19 mouse cellular contexts compared by ENCODE assay signal in genomic region chr17:46605987-46606386, GRCm38 (mm10). TPM values are rescaled to one million over a fixed set of nuclear protein-coding genes. Genes with fewer than 3 reads are reported as not detected.
A peak's percentile ranks its signal among the peaks of the same experiment; 100 is the strongest.
DNase-seq lines count a peak whose midpoint lies in the region; ATAC-seq and TF ChIP-seq lines count a peak whose summit lies in the region.
"Had no signal": no experiment of that assay in that cellular context is flagged by ENCODE, and none has a peak within 500 bp of the region (broad histone marks: within the 10 kb centered on the region; RNA-seq: fewer than 3 reads in every experiment).

No protein-coding gene starts in this region.

- ATAC-seq in kidney, embryonic 14.5 days (ENCODE audit: low FRiP score, low TSS enrichment): no peak
- ATAC-seq in lung, embryonic 16.5 days (ENCODE audit: low read depth): peak; percentile 56
- no peak for ATAC-seq in embryonic facial prominence, embryonic 15.5 days (ENCODE audit: insufficient number of reproducible peaks, low FRiP score, low TSS enrichment, low read depth)
- ATAC-seq: forebrain, embryonic 16.5 days; inflammation-experienced regulatory T-cells, adult 6 months; liver, postnatal 0 days had no signal

- 76% methylated on average over 12 of the region's 12 CpGs for WGBS in kidney, embryonic 14.5 days
- 81% methylated on average over 12 of the region's 12 CpGs for WGBS in kidney, adult 2 months
- WGBS in lung, embryonic 16.5 days: 55% methylated on average over 12 of the region's 12 CpGs
- 62% methylated on average over 12 of the region's 12 CpGs for WGBS in embryonic facial prominence, embryonic 15.5 days
- WGBS in heart, embryonic 10.5 days: 83% methylated on average over 12 of the region's 12 CpGs
- 90% methylated on average over 12 of the region's 12 CpGs for WGBS in forebrain, embryonic 10.5 days

- H3K9ac ChIP-seq in kidney, embryonic 14.5 days (ENCODE audit: low read depth, low read length): 0 out of 2 replicates have a peak overlapping the region, but pooled peaks have one; percentile 7
- H3K9ac ChIP-seq in lung, embryonic 16.5 days (ENCODE audit: low read length): no peak overlapping the region
- H3K9ac ChIP-seq in embryonic facial prominence, embryonic 15.5 days: no peak overlapping the region
- H3K9ac ChIP-seq: heart, embryonic 12.5 days; limb, embryonic 15.5 days; liver, postnatal 0 days had no signal

- no peak for TF ChIP-seq CTCF in kidney, adult 2 months (conservative IDR thresholded peaks at IDR 0.05; ENCODE audit: insufficient read depth, insufficient read length, low read depth, low read length)

- H3K9me3 ChIP-seq in kidney, embryonic 14.5 days (ENCODE audit: control insufficient read depth, low read length): no peaks in the 10 kb centered on the region
- no peaks in the 10 kb centered on the region for H3K9me3 ChIP-seq in lung, embryonic 16.5 days (ENCODE audit: control insufficient read depth, low read length)
- no peaks in the 10 kb centered on the region for H3K9me3 ChIP-seq in embryonic facial prominence, embryonic 15.5 days (replicated peaks)
- no peaks in the 10 kb centered on the region for H3K9me3 ChIP-seq in heart, embryonic 10.5 days
- H3K9me3 ChIP-seq in forebrain, embryonic 10.5 days: no peaks in the 10 kb centered on the region
- H3K9me3 ChIP-seq: heart, embryonic 12.5 days; limb, embryonic 15.5 days; midbrain, embryonic 10.5 days had no signal

- H3K27ac ChIP-seq in kidney, embryonic 14.5 days (ENCODE audit: low read depth, low read length): no peak overlapping the region
- no peak overlapping the region for H3K27ac ChIP-seq in kidney, adult 2 months (ENCODE audit: insufficient read depth, low read depth, low read length)
- H3K27ac ChIP-seq in lung, embryonic 16.5 days (ENCODE audit: low read length): no peak overlapping the region
- H3K27ac ChIP-seq in embryonic facial prominence, embryonic 15.5 days (replicated peaks): peak overlapping the region; percentile 56; the same call in 1 of the 2 replicates
- no peak overlapping the region for H3K27ac ChIP-seq in heart, embryonic 10.5 days
- H3K27ac ChIP-seq in forebrain, embryonic 10.5 days: no peak overlapping the region
- H3K27ac ChIP-seq: limb, embryonic 15.5 days had no signal

- TF ChIP-seq POLR2A in kidney, adult 2 months (IDR thresholded peaks at IDR 0.05; ENCODE audit: low read depth, low read length): no peak

- no peaks in the 10 kb centered on the region for H3K36me3 ChIP-seq in kidney, embryonic 14.5 days (ENCODE audit: control insufficient read depth, insufficient read depth, low read length)
- no peaks in the 10 kb centered on the region for H3K36me3 ChIP-seq in kidney, adult 2 months (ENCODE audit: control insufficient read depth, insufficient read depth, low read length)
- no peaks in the 10 kb centered on the region for H3K36me3 ChIP-seq in lung, embryonic 16.5 days (ENCODE audit: control insufficient read depth, insufficient read depth, low read length)
- H3K36me3 ChIP-seq in embryonic facial prominence, embryonic 15.5 days: no peaks in the 10 kb centered on the region
- H3K36me3 ChIP-seq in heart, embryonic 10.5 days: peaks cover 18% of the 10 kb centered on the region
- H3K36me3 ChIP-seq in forebrain, embryonic 10.5 days (replicated peaks): peaks cover 24% of the 10 kb centered on the region
- H3K36me3 ChIP-seq: limb, embryonic 15.5 days had no signal

- no peak for DNase-seq in kidney, adult 2 months
- DNase-seq in lung, adult 18-20 months: no peak
- DNase-seq in R1 (ENCODE audit: low read depth, low spot score): peak; percentile 58
- DNase-seq in heart, embryonic 10.5 days (ENCODE audit: low spot score): no peak
- no peak for DNase-seq in forebrain, embryonic 10.5 days (ENCODE audit: extremely low spot score, low spot score)
- DNase-seq: adrenal gland, postnatal 10 days; cerebellum, adult 2 months; heart, postnatal 36 days; kidney, postnatal 14 days; liver, postnatal 0 days; thymus, postnatal 25 days had no signal

- H3K4me1 ChIP-seq in kidney, embryonic 14.5 days (ENCODE audit: control insufficient read depth, insufficient read depth, low read length): peaks cover 40% of the 10 kb centered on the region
- H3K4me1 ChIP-seq in kidney, adult 2 months (ENCODE audit: control insufficient read depth, insufficient read depth, low read length): peaks cover 5% of the 10 kb centered on the region; the same call in 1 of the 2 replicates
- H3K4me1 ChIP-seq in lung, embryonic 16.5 days (replicated peaks; ENCODE audit: control insufficient read depth, insufficient read depth, low read length): peaks cover 32% of the 10 kb centered on the region
- H3K4me1 ChIP-seq in embryonic facial prominence, embryonic 15.5 days: peaks cover 71% of the 10 kb centered on the region
- H3K4me1 ChIP-seq in heart, embryonic 10.5 days: peaks cover 48% of the 10 kb centered on the region
- peaks cover 44% of the 10 kb centered on the region for H3K4me1 ChIP-seq in forebrain, embryonic 10.5 days

- no peak overlapping the region for H3K4me2 ChIP-seq in kidney, embryonic 14.5 days (replicated peaks; ENCODE audit: low read depth, low read length)
- no peak overlapping the region for H3K4me2 ChIP-seq in lung, embryonic 16.5 days (ENCODE audit: low read depth, low read length)
- no peak overlapping the region for H3K4me2 ChIP-seq in embryonic facial prominence, embryonic 15.5 days (replicated peaks)
- H3K4me2 ChIP-seq: heart, embryonic 12.5 days; limb, embryonic 15.5 days had no signal

- no peak overlapping the region for H3K4me3 ChIP-seq in kidney, embryonic 14.5 days (ENCODE audit: low read length)
- no peak overlapping the region for H3K4me3 ChIP-seq in kidney, adult 2 months (ENCODE audit: insufficient read depth, low read depth, low read length)
- H3K4me3 ChIP-seq in lung, embryonic 16.5 days (ENCODE audit: low read length): no peak overlapping the region
- no peak overlapping the region for H3K4me3 ChIP-seq in embryonic facial prominence, embryonic 15.5 days (replicated peaks)
- no peak overlapping the region for H3K4me3 ChIP-seq in heart, embryonic 10.5 days
- H3K4me3 ChIP-seq in forebrain, embryonic 10.5 days: no peak overlapping the region
- H3K4me3 ChIP-seq: heart, embryonic 12.5 days; limb, embryonic 15.5 days; midbrain, embryonic 10.5 days had no signal

- no peaks in the 10 kb centered on the region for H3K27me3 ChIP-seq in kidney, embryonic 14.5 days (ENCODE audit: control insufficient read depth, insufficient read depth, low read length)
- no peaks in the 10 kb centered on the region for H3K27me3 ChIP-seq in kidney, adult 2 months (replicated peaks; ENCODE audit: control insufficient read depth, insufficient read depth, low read length)
- H3K27me3 ChIP-seq in lung, embryonic 16.5 days (ENCODE audit: control insufficient read depth, insufficient read depth, low read depth, low read length): no peaks in the 10 kb centered on the region
- H3K27me3 ChIP-seq in embryonic facial prominence, embryonic 15.5 days: no peaks in the 10 kb centered on the region
- H3K27me3 ChIP-seq in heart, embryonic 10.5 days (ENCODE audit: insufficient read depth, poor library complexity, severe bottlenecking): no peaks in the 10 kb centered on the region
- no peaks in the 10 kb centered on the region for H3K27me3 ChIP-seq in forebrain, embryonic 10.5 days (ENCODE audit: poor library complexity, severe bottlenecking)
- H3K27me3 ChIP-seq: heart, embryonic 12.5 days; limb, embryonic 15.5 days had no signal

RNA-seq across cellular contexts. Expression of gene Ptk7, which starts 23.3 kb away (rescaled TPM):
- polyA plus RNA-seq in kidney, embryonic 14.5 days (2014; fragmentation: Nextera tagmentation; extraction: Ambion mirVana): 58.5 and 64.1 TPM in 2 replicates
- polyA plus RNA-seq in kidney, adult 2 months (2012; rRNA removed): 8.1 and 9.4 TPM in 2 replicates
- 141 and 143 TPM in 2 replicates for polyA plus RNA-seq in lung, embryonic 16.5 days (2015; fragmentation: Nextera tagmentation; extraction: Ambion mirVana)
- 156 and 161 TPM in 2 replicates for polyA plus RNA-seq in embryonic facial prominence, embryonic 15.5 days (2015; fragmentation: Nextera tagmentation; extraction: Ambion mirVana)
- 65.4 and 67.7 TPM in 2 replicates for polyA plus RNA-seq in heart, embryonic 10.5 days (2016; fragmentation: Nextera tagmentation; extraction: Ambion mirVana)
- 66.0 and 68.4 TPM in 2 replicates for polyA plus RNA-seq in forebrain, embryonic 10.5 days (2016; fragmentation: Nextera tagmentation; extraction: Ambion mirVana)
- polyA plus RNA-seq: inflammation-experienced regulatory T-cells, adult 6 months had no signal

RNA-seq across cellular contexts. Expression of gene Klc4, which starts 39.8 kb away (rescaled TPM):
- polyA plus RNA-seq in kidney, embryonic 14.5 days (2014; fragmentation: Nextera tagmentation; extraction: Ambion mirVana): 22.0 and 31.5 TPM in 2 replicates
- 60.7 and 62.8 TPM in 2 replicates for polyA plus RNA-seq in kidney, adult 2 months (2012; rRNA removed)
- polyA plus RNA-seq in lung, embryonic 16.5 days (2015; fragmentation: Nextera tagmentation; extraction: Ambion mirVana): 27.6 and 30.8 TPM in 2 replicates
- polyA plus RNA-seq in embryonic facial prominence, embryonic 15.5 days (2015; fragmentation: Nextera tagmentation; extraction: Ambion mirVana): 23.4 and 24.5 TPM in 2 replicates
- 21.1 and 22.5 TPM in 2 replicates for polyA plus RNA-seq in heart, embryonic 10.5 days (2016; fragmentation: Nextera tagmentation; extraction: Ambion mirVana)
- 29.1 and 31.8 TPM in 2 replicates for polyA plus RNA-seq in forebrain, embryonic 10.5 days (2016; fragmentation: Nextera tagmentation; extraction: Ambion mirVana)

RNA-seq across cellular contexts. Expression of gene Mrpl2, which starts 40.0 kb away (rescaled TPM):
- polyA plus RNA-seq in kidney, embryonic 14.5 days (2014; fragmentation: Nextera tagmentation; extraction: Ambion mirVana): 121 and 141 TPM in 2 replicates
- 116 and 134 TPM in 2 replicates for polyA plus RNA-seq in kidney, adult 2 months (2012; rRNA removed)
- 93.0 and 97.4 TPM in 2 replicates for polyA plus RNA-seq in lung, embryonic 16.5 days (2015; fragmentation: Nextera tagmentation; extraction: Ambion mirVana)
- polyA plus RNA-seq in embryonic facial prominence, embryonic 15.5 days (2015; fragmentation: Nextera tagmentation; extraction: Ambion mirVana): 92.9 and 95.8 TPM in 2 replicates
- 131 and 151 TPM in 2 replicates for polyA plus RNA-seq in heart, embryonic 10.5 days (2016; fragmentation: Nextera tagmentation; extraction: Ambion mirVana)
- polyA plus RNA-seq in forebrain, embryonic 10.5 days (2016; fragmentation: Nextera tagmentation; extraction: Ambion mirVana): 136 and 137 TPM in 2 replicates

RNA-seq across cellular contexts. Expression of gene Cul7, which starts 44.1 kb away (rescaled TPM):
- 40.7 and 42.6 TPM in 2 replicates for polyA plus RNA-seq in kidney, embryonic 14.5 days (2014; fragmentation: Nextera tagmentation; extraction: Ambion mirVana)
- 30.2 and 34.0 TPM in 2 replicates for polyA plus RNA-seq in kidney, adult 2 months (2012; rRNA removed)
- 49.1 and 50.8 TPM in 2 replicates for polyA plus RNA-seq in lung, embryonic 16.5 days (2015; fragmentation: Nextera tagmentation; extraction: Ambion mirVana)
- polyA plus RNA-seq in embryonic facial prominence, embryonic 15.5 days (2015; fragmentation: Nextera tagmentation; extraction: Ambion mirVana): 64.0 and 64.1 TPM in 2 replicates
- 44.8 and 51.3 TPM in 2 replicates for polyA plus RNA-seq in heart, embryonic 10.5 days (2016; fragmentation: Nextera tagmentation; extraction: Ambion mirVana)
- 38.0 and 40.9 TPM in 2 replicates for polyA plus RNA-seq in forebrain, embryonic 10.5 days (2016; fragmentation: Nextera tagmentation; extraction: Ambion mirVana)

RNA-seq across cellular contexts. Expression of gene Srf, which starts 50.0 kb away (rescaled TPM):
- polyA plus RNA-seq in kidney, embryonic 14.5 days (2014; fragmentation: Nextera tagmentation; extraction: Ambion mirVana): 10.3 and 12.8 TPM in 2 replicates
- 67.0 and 86.3 TPM in 2 replicates for polyA plus RNA-seq in kidney, adult 2 months (2012; rRNA removed)
- polyA plus RNA-seq in lung, embryonic 16.5 days (2015; fragmentation: Nextera tagmentation; extraction: Ambion mirVana): 6.1 and 6.5 TPM in 2 replicates
- polyA plus RNA-seq in embryonic facial prominence, embryonic 15.5 days (2015; fragmentation: Nextera tagmentation; extraction: Ambion mirVana): 8.6 and 8.8 TPM in 2 replicates
- 10.9 and 15.7 TPM in 2 replicates for polyA plus RNA-seq in heart, embryonic 10.5 days (2016; fragmentation: Nextera tagmentation; extraction: Ambion mirVana)
- polyA plus RNA-seq in forebrain, embryonic 10.5 days (2016; fragmentation: Nextera tagmentation; extraction: Ambion mirVana): 5.4 and 5.5 TPM in 2 replicates
